Mouse (Mus musculus): ENCODE measurements at regions not wholly inside any gene's neighbourhood (a gene's known extent, or its start where the extent isn't known, plus 50 kb on each side); places are given as distances from the start of the nearest gene placed in this dataset.

- no peak for DNase-seq (ENCODE audit: low spot score)
Measured at GRCm38 (mm10) chr17:81941317-81941716, 203.1 kb upstream of the Slc8a1 start.

- no peak for DNase-seq (ENCODE audit: low spot score)
Measured at GRCm38 (mm10) chr17:81930736-81931135, 192.6 kb upstream of the Slc8a1 start.

- DNase-seq (ENCODE audit: low spot score), result no peak
Measured at GRCm38 (mm10) chr17:81906481-81907012, 168.4 kb upstream of the Slc8a1 start.

GRCm38 (mm10) chr17:81901999-81902665 is 164.0 kb upstream of the Slc8a1 start:
- DNase-seq (ENCODE audit: low spot score), result no peak

GRCm38 (mm10) chr17:81898984-81899383 is 160.8 kb upstream of the Slc8a1 start:
- DNase-seq (ENCODE audit: low spot score), result no peak

- no peak for DNase-seq (ENCODE audit: low spot score)
Measured at GRCm38 (mm10) chr17:81878136-81878535, 140.0 kb upstream of the Slc8a1 start.

- DNase-seq (ENCODE audit: low spot score), result no peak
Measured at GRCm38 (mm10) chr17:81866683-81867082, 128.5 kb upstream of the Slc8a1 start.

- peak; percentile 78 for DNase-seq (ENCODE audit: low spot score)
Measured at GRCm38 (mm10) chr17:81849298-81849967, 111.3 kb upstream of the Slc8a1 start.

GRCm38 (mm10) chr17:81843793-81844192 is 105.6 kb upstream of the Slc8a1 start:
- DNase-seq (ENCODE audit: low spot score), result no peak

- no peak for DNase-seq (ENCODE audit: low spot score)
Measured at GRCm38 (mm10) chr17:81797827-81798376, 59.7 kb upstream of the Slc8a1 start.

GRCm38 (mm10) chr17:81788781-81789180 is 50.6 kb upstream of the Slc8a1 start:
- DNase-seq (ENCODE audit: low spot score), result no peak
